Mouse (Mus musculus): Measurements from ENCODE around the gene Hdlbp.

DNA sequence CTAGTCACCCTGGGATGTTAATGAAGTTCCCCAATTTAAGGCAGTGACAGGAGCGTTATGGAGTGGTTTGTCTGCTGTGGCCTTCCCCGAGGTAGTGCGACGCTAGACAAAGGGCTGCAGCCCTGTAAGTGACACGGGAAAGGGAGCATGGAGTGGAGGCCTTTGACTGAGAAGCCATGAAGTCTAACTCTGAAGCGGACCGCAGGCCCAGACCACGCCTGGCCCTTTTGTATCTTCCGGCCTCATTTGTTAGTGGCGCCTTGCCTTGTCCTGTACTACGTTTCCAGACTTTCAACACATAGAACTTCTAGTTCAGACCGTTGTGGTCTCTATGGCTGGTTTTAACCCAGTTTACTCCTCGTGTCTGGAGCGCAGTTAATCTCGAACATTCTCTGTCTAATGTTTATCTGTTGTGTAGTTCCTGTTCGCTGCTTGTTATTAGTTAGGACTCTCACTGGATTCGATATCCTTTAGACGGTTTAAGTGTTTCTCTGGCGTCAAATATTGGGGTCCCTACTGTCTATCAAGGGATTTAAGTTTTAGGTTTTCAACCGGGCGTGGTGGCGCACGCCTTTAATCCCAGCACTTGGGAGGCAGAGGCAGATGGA lies 965 bp upstream of the Hdlbp start:
- peak; percentile 45; the same call in 1 of the 2 replicates for TF ChIP-seq POLR2A (IDR thresholded peaks at IDR 0.05; ENCODE audit: low read depth, low read length)
- TF ChIP-seq CTCF (IDR thresholded peaks at IDR 0.05; ENCODE audit: borderline replicate concordance, insufficient read depth, low read length): no peak

Measured in embryonic fibroblast, embryonic 13.5 days (primary cell).